Mouse (Mus musculus) 3134 (cell line): ENCODE results near the gene Prickle2.

Source experiments
- DNase-seq: peaks from one replicate; pipeline ENCODE4 v3.0.0-alpha.2; 2011; ENCODE audit warnings: low spot score; ENCODE audit not compliant: insufficient read length; ENCODE audit errors: extremely low read depth

Prickle2 gene

DNA sequence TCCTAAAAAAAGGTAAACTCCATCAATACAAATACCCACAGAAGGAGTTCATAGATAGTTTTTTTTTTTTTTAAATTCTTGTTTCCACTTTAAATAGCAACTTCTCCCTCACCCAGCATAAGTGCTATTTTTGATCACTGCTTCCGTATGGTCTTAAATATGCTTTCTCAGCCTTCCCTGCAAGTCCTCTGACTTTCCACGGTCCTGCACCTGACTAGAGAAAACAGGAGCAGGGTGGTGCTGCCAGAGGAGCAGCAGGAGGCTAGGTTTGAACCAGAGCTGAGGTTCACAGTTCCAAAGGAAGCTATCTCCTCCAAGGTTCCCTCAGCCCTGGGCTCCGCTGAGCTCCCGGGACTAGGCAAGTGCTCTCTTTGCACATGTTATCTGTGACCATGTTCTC is 310.4 kb downstream of the Prickle2 start:
- no peak for DNase-seq

DNA sequence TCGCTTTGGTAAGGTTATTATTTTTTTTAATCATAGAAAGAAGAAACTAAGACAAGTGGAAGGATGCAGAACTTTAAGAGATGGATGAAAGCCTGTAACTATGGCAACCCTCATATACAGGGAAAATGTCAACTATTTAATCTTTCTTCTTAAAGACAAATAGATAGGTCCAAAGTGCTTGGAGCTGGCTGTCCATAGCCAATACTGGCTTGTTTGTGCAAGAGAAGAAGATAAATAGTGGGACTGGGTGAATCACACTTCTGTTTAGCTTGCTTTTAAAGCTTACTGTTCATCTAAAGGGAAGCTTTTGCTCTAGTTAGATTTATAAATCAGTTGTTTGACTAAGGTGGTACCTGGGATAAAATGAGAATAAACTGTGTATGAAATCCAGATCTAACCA is 310.8 kb downstream of the Prickle2 start:
- no peak for DNase-seq

DNA sequence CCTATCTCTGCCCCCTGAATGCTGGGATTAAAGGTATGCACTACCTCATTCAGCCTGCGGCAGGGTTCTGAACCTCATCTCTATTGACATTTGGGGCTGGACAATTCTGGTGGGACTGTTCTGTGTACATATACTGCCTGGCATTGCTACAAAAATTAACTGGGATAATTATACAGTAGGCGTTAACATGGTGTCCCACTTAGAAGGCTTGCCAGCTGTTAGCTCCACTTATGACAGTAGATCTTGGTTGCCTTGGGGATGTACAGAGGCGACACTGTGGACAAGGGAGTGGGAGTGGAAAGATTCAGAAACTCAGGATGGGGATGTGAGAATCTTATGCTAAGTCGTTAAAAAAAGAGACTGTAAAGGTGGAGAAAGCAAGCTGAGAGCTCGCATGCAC is 311.3 kb downstream of the Prickle2 start:
- no peak for DNase-seq

DNA sequence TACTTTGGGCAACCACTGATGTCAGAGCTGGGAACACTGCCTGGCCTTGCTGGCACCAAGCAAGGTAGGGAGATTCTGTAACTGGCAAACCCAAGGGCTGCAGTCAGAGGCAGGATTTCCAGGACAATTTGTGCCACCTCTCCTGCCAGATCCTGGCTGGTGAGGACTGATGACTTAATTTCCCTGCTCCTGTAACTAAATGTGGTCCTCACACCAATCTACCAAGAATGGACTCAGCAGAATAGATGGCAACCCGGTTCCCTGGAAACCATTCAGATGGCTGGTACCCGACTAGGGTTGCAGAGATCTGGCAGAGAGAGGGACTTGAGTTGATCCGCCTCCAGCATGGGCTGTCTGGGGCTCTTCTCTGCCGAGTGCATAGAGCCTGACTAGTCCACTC is 315.6 kb downstream of the Prickle2 start:
- no peak for DNase-seq

DNA sequence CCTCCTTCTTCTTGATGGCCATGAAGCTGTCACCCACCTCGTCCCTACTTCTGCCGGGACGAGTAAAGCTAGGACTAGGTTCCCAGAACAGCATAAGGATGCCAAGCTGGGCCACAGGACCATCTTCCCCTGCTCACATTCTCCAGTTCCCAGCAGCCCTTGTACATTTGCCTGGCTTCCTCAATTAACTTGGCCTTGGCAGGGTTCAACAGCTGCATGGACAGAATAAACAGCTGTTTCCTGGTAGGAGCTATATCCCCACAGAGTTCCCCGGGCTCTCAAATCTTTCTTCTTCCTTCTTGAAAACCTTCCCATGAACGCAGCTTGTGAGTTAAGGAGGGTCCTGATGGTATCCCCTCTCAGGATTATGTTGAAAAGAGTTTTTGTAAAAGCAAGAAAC is 317.3 kb downstream of the Prickle2 start:
- no peak for DNase-seq

DNA sequence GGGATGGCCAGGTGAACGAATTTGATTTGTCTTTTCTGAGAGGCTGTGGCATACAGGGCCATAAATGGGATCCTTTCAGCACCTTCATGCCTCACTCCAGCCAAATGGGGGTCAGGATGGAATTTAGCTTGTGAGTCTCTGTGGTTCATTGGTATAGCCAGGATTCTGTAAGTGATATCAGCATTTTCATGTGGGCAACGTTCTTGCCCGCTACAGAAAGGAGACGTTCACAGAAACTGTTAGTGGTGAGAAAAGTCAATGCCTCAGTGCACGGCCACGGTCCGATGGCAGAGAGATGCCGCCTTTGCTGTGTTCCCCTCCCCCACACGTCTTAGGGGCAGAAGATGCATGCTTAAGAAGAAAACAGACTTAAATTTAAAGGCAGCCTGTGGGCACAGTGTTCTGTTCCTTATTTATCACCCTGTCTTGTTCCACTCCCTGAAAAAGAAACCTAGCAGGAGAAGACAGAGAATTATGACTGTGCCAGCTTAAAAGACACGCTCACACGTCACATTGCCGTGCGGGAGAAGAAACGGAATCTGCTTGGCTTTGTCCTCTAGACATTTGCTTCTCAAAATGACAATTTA is 322.7 kb downstream of the Prickle2 start:
- DNase-seq, result no peak

DNA sequence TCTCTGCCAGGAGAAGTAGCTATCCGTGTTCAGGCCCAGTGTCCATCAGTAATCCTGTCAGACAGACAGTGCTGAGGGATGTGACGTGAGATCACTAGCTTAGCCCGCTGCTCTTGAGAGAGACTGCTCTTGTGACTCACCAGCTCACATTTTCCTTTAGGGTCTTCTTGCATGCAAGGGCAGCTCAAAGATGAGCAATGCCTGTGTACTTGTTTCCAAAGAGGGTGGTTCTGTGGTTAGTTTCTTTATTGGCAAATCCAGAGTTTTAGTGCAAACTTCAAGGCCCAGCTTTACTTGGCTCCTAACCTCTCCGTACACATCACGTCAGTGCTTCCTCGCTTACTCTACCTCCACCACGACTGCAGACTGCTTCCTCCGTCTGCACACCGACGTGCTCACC is 324.9 kb downstream of the Prickle2 start:
- DNase-seq, result no peak

DNA sequence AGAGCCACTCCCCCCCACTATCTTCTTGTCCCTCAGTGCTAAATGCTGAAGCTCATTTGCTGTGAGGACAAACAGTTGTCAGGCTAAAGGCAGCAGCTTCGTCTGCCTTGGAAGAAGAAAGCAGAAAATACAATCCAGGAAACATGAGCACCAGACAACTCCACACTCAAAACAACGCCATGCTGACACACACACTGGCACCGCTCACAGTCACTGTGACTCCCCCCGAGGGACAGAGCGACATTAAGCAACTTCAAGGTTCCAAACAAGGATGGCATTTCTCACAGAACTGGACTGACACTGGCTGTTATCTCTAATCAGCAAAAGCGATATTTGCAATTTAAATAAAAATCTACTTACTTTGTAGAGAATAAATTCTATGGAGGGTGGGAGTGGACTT is 331.1 kb downstream of the Prickle2 start:
- DNase-seq, result no peak

DNA sequence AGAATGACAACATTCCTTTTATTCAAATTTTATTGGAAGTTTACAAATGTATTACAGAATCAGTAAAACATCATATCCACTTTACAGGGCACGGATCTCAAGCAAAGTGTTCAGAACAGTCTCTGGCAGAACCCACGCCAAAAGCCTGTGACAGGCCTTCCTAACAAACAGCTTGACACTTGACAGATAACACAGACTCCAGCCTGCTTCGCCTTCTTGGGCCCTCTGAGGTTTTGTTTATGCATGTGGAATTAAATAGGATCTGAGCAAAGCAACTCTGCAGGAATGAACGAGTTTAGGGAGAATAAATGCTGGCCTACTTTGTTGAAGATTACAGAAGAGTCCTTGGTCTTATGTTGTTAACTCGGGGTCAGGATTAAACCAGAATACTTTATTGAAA is 335.1 kb downstream of the Prickle2 start:
- DNase-seq, result no peak

DNA sequence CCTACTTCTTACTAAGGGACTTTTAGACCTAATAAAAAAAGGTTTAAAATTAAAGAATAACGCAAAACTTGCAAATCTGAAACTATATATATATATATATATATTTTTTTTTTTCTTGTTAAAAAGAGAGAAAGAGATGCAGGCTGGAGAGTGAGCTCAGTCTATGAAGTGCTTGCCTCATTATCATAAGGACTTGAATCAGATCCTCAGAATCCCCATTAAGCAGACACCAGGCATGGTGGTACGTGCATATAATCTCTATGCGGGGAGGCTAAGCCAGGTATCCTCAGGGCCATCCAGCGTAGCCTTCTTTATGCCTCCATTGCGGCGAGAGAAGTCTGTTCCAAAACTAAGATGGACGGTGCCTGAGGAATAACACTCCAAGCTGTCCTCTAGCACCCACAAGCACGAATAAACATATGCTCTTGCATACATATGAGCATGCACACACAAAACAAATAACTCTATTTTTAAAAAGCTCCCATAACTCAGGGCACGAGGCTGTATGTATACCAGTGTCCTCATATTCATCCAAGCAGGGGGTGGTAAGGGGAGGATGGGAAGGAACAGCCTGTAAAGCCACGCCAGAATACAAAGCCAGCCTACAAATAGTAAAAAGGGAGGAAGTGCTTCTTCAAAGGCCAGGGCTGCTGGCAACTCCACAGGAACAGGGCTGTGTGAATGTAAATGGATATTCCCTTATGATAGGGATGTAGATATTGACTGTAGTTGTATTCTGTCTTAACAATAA is 358.5 kb downstream of the Prickle2 start:
- DNase-seq, result no peak

DNA sequence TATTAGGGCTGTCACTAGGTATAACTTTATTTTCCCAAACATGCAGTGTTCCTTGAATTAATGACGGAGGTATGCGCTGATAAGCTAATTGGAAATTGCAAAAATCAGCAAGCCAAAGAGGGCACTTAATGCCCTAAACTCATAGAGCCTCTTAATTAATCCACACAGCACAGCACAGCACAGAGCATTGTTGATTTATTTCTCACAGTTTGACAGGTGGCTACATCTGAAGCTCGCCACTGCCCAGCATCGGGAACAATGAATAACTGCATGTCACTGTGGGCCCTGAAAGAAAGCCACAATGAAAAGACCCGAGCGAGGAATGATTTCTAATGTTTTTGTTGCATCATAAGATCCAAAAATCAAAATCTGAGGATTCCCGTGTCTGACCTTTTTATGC is 359.2 kb downstream of the Prickle2 start:
- no peak for DNase-seq

DNA sequence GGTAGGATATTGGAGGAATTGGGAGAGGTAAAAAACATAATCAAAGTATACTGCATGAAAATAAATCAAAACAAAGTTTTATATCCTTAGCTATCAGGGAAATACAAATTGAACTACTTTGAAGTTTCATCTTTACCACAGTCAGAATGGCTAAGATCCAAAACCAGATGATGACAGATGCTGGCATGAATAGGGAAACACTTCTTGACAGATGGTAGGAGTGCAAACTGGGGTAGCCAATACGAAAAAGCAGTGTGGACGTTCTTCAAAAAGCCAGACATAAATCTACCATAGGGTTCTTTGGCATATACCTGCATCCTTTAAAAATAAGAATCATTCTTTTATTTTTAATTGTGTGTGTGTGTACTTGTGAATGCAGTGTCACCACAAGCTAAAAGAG is 360.8 kb downstream of the Prickle2 start:
- no peak for DNase-seq

DNA sequence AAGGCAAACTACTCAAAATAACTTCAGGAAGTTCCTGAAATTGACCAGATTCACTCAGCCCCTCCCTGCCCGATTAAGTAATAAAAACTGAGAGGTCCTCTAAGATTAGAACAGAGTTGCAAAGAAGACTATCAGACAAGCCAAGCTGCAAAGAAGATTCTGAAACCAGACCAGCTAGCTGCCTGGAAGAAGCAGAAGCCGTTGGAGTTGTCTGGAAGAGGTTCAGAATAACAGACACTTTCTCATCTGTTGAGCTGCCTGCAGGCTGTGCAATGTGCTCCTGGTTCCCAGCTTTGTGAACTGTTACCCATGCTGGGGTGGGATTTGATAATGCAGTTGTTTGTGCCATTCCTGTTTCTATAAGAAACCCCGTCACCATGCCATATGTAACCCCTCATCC is 361.4 kb downstream of the Prickle2 start:
- DNase-seq, result no peak
